Mouse (Mus musculus) adrenal gland, adult (tissue): ENCODE data around the gene Ppp3cb.

Experiments used
- DNase-seq, 2 experiments: peaks; one replicate each; pipeline ENCODE4 v3.0.0; 2022 to 2023; ENCODE audit warnings: low spot score in 1 of 2; ENCODE audit not compliant: inconsistent age in 2 of 2

The Ppp3cb gene

GRCm38 (mm10) chr14:20481211-20481610 lies 65.2 kb downstream of the Ppp3cb start:
- peak; percentile 27 to 50 for DNase-seq

GRCm38 (mm10) chr14:20480195-20480579 lies 66.2 kb downstream of the Ppp3cb start:
- no peak for DNase-seq

DNA sequence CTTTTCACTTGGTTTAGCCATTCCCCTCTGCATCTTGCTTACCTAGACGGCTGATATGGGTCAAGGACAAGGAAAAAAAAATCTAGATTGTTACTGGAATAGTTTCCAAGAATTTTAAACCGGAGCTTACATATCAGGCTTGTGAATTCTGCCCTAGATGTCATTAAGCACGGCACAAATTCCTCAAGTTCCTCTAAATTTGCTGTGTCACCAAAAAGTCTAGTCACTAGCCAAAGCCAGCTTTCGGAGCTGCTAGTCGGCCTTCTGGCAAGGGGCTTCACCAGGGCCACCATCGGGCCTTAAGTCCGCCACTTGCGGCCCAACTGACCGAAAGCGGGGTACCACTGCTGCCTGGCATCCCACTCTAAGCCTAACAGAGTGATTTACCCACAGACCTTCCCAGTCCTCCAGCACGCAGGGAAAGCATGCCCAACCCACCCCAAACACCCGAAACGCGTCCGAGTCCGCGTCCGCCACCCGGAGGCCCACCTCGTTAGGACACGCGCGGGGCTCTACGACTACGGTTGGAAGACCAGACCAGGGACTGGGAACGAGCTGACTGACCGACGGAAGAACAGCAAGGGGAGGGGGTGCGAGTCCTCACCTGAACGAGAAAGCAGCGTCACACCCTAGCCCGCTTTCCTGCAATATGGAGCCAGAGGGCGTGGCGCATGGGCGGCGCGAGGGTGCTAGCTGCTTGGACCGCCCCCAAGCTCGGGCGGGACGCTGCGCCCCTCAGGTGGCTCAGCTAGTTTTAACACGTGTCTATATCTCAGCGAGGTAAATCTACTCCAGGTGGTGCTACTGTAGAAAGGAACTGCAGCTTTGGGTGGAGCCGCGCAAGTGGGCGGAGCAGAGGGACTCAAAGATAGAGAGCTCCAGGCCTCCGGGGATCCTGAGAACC lies 66.8 kb downstream of the Ppp3cb start, which contains the start of gene Anxa7:
Gene Anxa7, minus strand, starts transcription at position 843 of the 904 bp plus-strand sequence.
- peak; percentile 83 to 95 for DNase-seq

DNA sequence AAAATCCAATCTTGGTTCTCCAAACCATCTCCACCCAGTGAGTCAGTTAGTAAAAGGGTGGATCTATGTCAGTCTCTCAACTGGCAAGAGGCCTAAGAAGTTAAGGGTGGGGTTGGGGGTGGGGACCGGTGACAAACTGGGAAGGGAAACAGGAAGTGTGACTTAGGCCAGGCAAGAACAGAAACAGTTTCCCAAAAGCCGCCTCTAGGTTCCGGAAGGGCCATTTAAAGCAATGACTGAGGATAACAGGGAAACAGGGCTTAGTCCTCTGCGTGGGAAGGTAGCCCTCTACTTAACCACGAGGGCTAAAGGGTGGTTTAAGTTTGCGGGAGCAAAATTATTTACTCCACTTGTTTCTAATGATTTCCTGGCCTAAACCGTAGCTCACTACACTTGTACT lies 67.6 kb downstream of the Ppp3cb start:
- DNase-seq, result peak; percentile 55 to 86

GRCm38 (mm10) chr14:20478385-20478784 lies 68.0 kb downstream of the Ppp3cb start:
- DNase-seq, result no peak

- DNase-seq, result peak in 1 of 2 experiments; percentile 39
These were observed 68.9 kb downstream of the Ppp3cb start for GRCm38 (mm10) chr14:20477261-20478025.

- no peak for DNase-seq
These were observed 86.2 kb downstream of the Ppp3cb start for GRCm38 (mm10) chr14:20460216-20460615.

GRCm38 (mm10) chr14:20458378-20458777 lies 88.0 kb downstream of the Ppp3cb start:
- DNase-seq, result no peak

- DNase-seq, result no peak
These were observed 93.4 kb downstream of the Ppp3cb start for GRCm38 (mm10) chr14:20452929-20453328.

DNA sequence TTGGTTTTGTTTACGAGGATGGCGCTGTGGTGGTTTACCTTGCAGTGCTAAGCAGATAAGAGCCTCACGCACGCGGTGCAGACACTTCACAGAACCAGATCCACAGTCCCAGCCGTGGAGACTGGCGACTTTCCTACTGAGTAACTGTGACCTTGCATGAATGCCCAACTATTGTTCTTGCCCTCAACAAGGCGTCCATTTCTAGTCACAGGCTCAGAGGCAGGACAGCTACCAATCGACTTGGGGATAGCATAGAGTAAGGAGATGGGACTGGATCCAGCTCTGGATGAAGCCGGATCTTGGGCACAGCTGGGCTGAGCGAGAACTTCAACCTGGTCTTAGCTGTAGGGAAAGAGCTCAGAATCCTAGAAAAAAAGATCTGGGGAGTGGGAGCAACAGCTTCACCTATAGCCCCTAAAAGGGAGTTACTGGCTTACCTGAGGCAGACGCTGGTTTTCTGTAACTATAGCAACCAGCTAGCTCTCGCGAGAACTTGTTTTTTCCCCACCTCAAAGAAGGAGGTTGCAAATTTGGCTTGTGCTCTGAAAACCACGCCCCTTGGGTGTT lies 94.5 kb downstream of the Ppp3cb start, which contains the start of gene Cfap70:
Gene Cfap70, minus strand, starts transcription at position 462 of the 567 bp plus-strand sequence.
- DNase-seq, result peak; percentile 73 to 93

- no peak for DNase-seq
These were observed 95.1 kb downstream of the Ppp3cb start for GRCm38 (mm10) chr14:20451302-20451701.
